Mouse (Mus musculus): ENCODE measurements around the gene Scamp4.
A peak's percentile ranks its signal among the peaks of the same experiment; 100 is the strongest.

DNA sequence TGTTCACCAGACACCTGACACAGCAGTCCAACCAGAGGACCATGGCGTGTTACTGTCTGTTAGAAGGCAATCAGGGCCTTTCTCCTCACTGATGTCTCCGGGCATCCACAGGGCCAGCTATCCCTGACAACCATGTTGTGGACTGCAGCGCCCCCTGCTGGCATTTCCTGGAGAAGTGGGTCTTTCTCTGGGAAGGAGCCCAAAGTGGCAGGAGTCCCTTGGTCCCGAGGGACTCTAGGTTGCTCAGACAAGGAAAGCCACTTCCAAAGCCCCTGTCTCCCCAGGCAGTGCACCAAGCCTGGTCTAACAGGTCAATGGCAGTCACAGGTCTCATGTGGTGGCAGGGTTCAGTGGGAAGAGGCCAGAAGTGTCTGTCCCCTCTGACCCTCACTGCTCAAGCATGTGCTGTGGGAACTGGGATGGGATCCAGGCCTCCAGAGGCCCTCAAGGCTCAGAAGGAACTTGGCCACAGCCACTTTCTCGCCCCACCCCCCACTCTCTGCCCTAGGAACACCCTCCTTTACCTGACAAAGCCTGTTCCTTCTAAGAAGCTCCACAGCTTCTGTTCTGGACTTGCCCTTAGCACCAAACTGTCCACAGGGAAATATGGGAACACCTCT, 45.2 kb upstream of the Scamp4 start:
- TF ChIP-seq NANOG (IDR thresholded peaks at IDR 0.05; ENCODE audit: borderline replicate concordance, low read length): no peak
- TF ChIP-seq CTCF (conservative IDR thresholded peaks at IDR 0.05; ENCODE audit: low read length): peak; percentile 75

Data from E14TG2a.4 (cell line).